Mouse (Mus musculus) mouse embryonic stem cell (cell line): ENCODE measurements around the gene Rnase2b.
"Not testable (repeated sequence)": the region's sequence is repeated elsewhere in the genome, so short reads cannot be mapped to it uniquely, and the experiment has no call there.

Experiments used
- in situ Hi-C, 2 experiments: fragments of 300-500 bp; cut with MboI; formaldehyde crosslinking; loops; 1 replicate in 1 of 2; 3 replicates in 1 of 2; pipeline ENCODE4 v1.14.3; 2019 to 2020; ENCODE audit warnings: low sequenced_read_pairs in 2 of 2, low pct_unique_long_range_greater_than_20kb in 1 of 2, mixed read lengths in 1 of 2; ENCODE audit not compliant: unreplicated experiment in 1 of 2

Rnase2b gene

GRCm38 (mm10) chr14:51161976-51162375 is at the start of gene Rnase2b:
Gene Rnase2b, plus strand, starts transcription at chr14:51162260.
- in situ Hi-C loops = not testable (repeated sequence)

- in situ Hi-C loops = no loop called here
These were observed 48.6 kb upstream of the Rnase2b start for GRCm38 (mm10) chr14:51113476-51113875.

GRCm38 (mm10) chr14:51113916-51114560 is 48.0 kb upstream of the Rnase2b start, which contains the start of gene Eddm3b:
Gene Eddm3b, plus strand, starts transcription at chr14:51114426.
- in situ Hi-C loops = no loop called here

GRCm38 (mm10) chr14:51125684-51126083 is 36.4 kb upstream of the Rnase2b start:
- in situ Hi-C loops = no loop called here

- in situ Hi-C loops = no loop called here
These were observed 34.3 kb upstream of the Rnase2b start for GRCm38 (mm10) chr14:51127648-51128258.

- in situ Hi-C loops = no loop called here
These were observed 33.1 kb upstream of the Rnase2b start for GRCm38 (mm10) chr14:51128775-51129623.

GRCm38 (mm10) chr14:51129624-51129975 is 32.5 kb upstream of the Rnase2b start:
- in situ Hi-C loops = no loop called here

- in situ Hi-C loops = no loop called here
These were observed 31.6 kb upstream of the Rnase2b start for GRCm38 (mm10) chr14:51130315-51130940.

- in situ Hi-C loops = no loop called here
These were observed 30.8 kb upstream of the Rnase2b start for GRCm38 (mm10) chr14:51131086-51131815.

- in situ Hi-C loops = no loop called here
These were observed 29.7 kb upstream of the Rnase2b start for GRCm38 (mm10) chr14:51132372-51132771.

- in situ Hi-C loops = no loop called here
These were observed 21.7 kb upstream of the Rnase2b start for GRCm38 (mm10) chr14:51140342-51140741.

- in situ Hi-C loops = no loop called here
These were observed 19.9 kb upstream of the Rnase2b start for GRCm38 (mm10) chr14:51142119-51142518.

GRCm38 (mm10) chr14:51142568-51142967 is 19.5 kb upstream of the Rnase2b start:
- in situ Hi-C loops = no loop called here

- in situ Hi-C loops = no loop called here
These were observed 18.8 kb upstream of the Rnase2b start for GRCm38 (mm10) chr14:51143287-51143686.

- in situ Hi-C loops = no loop called here
These were observed 18.1 kb upstream of the Rnase2b start for GRCm38 (mm10) chr14:51143937-51144336.

- in situ Hi-C loops = no loop called here
These were observed 17.6 kb upstream of the Rnase2b start for GRCm38 (mm10) chr14:51144451-51144850.

GRCm38 (mm10) chr14:51145521-51145920 is 16.5 kb upstream of the Rnase2b start:
- in situ Hi-C loops = no loop called here

GRCm38 (mm10) chr14:51146685-51147084 is 15.4 kb upstream of the Rnase2b start, which contains the start of gene Rnase1:
Gene Rnase1, minus strand, starts transcription at chr14:51146785.
- in situ Hi-C loops = no loop called here
